Mouse (Mus musculus): ENCODE measurements around the gene Col12a1. TPM values are rescaled to one million over a fixed set of nuclear protein-coding genes. Genes with fewer than 3 reads are reported as not detected.

Col12a1 gene
- total RNA-seq, 1 experiment from 2014 or later = not detected

- ATAC-seq (replicated peaks; ENCODE audit: insufficient number of reproducible peaks, low FRiP score, low TSS enrichment, poor library complexity, severe bottlenecking) = no peak
Observed at GRCm38 (mm10) chr9:79610286-79610685, 108.3 kb downstream of the Col12a1 start.

- ATAC-seq (replicated peaks; ENCODE audit: insufficient number of reproducible peaks, low FRiP score, low TSS enrichment, poor library complexity, severe bottlenecking) = no peak
Observed at GRCm38 (mm10) chr9:79609661-79610060, 109.0 kb downstream of the Col12a1 start.

DNA sequence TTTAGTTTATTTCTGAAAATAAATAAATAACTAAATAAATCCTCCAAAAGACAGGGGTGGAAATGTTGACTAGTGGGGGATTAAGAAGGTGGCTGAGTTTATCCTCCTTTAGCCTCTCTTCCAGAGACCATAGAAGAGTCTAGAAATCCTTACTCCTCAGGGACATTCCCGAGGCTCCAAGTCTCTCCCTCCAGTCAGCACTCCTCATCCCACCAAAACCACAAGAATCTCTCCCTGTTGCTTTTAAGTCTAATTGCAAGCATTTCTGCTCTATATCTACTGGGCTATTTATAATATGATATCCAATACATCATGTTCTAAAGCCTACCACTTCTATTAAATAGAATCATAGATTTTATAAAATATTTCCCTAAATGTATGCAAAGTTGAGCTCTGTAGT is 109.8 kb downstream of the Col12a1 start:
- ATAC-seq (replicated peaks; ENCODE audit: insufficient number of reproducible peaks, low FRiP score, low TSS enrichment, poor library complexity, severe bottlenecking) = no peak

DNA sequence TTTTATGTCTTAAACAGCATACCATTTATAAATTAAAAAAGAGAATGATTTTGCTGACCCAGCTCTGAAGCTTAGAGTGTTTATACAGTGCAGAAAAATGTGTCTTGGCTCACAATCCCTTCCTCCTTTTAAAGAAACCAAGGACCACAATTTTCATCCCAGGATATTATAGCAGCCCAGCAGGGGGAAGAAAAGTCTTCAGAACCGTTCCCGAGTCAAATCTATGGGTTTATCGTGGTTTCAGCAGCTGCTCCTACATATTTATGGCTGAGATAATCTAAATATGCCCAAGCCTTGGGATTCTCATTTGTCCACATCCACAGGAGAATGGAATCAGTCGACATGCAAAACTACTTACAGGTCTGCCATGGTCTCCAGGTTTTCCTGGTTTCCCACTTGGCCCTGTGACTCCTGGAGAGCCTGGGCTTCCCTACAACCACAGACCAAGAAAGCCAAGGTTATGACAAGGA is 110.5 kb downstream of the Col12a1 start:
- ATAC-seq (replicated peaks; ENCODE audit: insufficient number of reproducible peaks, low FRiP score, low TSS enrichment, poor library complexity, severe bottlenecking) = no peak

GRCm38 (mm10) chr9:79606122-79606521 is 112.5 kb downstream of the Col12a1 start:
- no peak for ATAC-seq (replicated peaks; ENCODE audit: insufficient number of reproducible peaks, low FRiP score, low TSS enrichment, poor library complexity, severe bottlenecking)

GRCm38 (mm10) chr9:79605722-79606121 is 112.9 kb downstream of the Col12a1 start:
- ATAC-seq (replicated peaks; ENCODE audit: insufficient number of reproducible peaks, low FRiP score, low TSS enrichment, poor library complexity, severe bottlenecking) = no peak

DNA sequence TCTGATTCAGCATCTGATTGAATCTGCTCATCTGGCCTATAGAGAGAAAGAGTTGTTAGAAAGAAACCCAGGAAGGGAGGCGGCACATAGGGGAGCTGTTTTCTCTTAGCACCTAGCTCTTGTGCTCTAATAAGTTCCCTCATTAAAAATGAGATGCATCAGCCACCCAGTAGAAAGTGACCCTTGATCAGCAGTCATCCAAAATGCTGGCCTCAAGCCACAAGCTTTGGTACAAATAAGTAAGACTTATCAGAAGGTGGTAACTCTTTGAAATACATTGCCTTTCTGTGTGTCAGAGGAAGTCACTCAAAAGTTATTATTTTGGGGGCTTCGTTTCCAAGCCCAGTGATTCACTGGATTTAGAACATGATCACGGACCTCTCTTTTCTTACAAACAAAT is 114.1 kb downstream of the Col12a1 start:
- no peak for ATAC-seq (replicated peaks; ENCODE audit: insufficient number of reproducible peaks, low FRiP score, low TSS enrichment, poor library complexity, severe bottlenecking)

DNA sequence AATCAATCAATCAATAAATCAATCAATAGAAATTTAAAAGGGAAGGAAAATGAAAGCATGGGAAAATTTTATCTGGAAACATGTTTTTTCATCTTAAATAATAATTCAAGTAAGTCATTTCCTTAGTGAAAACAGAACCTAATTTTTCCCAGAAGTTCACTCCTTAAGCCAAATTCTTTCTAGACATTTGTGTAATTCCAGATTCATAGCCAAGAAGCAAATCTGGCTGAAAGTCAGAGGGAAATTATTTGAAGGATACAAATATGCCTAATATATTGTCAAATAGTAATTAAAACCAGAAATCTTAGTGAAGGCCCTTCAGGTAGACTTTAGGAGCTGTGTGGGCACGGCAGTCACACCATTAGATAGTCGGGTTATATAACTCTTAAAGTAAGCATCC is 115.2 kb downstream of the Col12a1 start:
- no peak for ATAC-seq (replicated peaks; ENCODE audit: insufficient number of reproducible peaks, low FRiP score, low TSS enrichment, poor library complexity, severe bottlenecking)

DNA sequence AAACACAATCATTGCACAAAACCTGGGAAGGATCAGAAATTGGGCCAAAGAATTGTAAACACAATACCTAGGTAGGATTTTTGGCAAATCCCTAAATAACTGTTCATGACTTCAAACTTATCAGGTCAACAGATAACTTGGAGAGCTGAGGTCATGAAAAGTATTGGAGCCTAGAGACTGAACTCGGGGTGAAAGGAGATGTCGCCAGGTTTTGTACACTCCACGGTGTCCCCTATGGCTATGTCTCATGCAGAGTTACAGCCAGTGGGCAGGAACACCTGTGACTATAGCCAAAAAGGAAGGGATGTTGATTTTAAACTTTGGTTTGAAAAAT is 118.4 kb downstream of the Col12a1 start:
- no peak for ATAC-seq (replicated peaks; ENCODE audit: insufficient number of reproducible peaks, low FRiP score, low TSS enrichment, poor library complexity, severe bottlenecking)

- ATAC-seq (replicated peaks; ENCODE audit: insufficient number of reproducible peaks, low FRiP score, low TSS enrichment, poor library complexity, severe bottlenecking) = no peak
Observed at GRCm38 (mm10) chr9:79599395-79600236, 119.0 kb downstream of the Col12a1 start.

DNA sequence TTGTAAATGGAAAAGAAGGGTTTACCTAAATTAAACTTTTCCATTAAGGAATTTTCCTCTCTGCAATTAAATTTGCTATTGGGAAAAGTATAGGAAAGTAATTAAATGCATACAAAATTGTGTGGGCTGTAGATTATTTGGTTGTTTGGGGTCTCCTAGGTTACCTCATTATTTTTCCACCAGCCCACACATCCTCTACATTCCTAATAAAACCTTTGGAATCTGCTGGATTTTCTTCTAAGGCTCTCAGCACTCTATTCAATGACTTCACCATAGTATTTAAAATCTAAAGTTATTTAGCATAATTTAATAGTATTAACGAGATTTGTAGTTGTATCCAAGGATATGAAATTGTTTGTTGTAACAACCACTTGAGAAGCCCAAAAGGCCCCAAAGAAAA is 120.1 kb downstream of the Col12a1 start:
- no peak for ATAC-seq (replicated peaks; ENCODE audit: insufficient number of reproducible peaks, low FRiP score, low TSS enrichment, poor library complexity, severe bottlenecking)

DNA sequence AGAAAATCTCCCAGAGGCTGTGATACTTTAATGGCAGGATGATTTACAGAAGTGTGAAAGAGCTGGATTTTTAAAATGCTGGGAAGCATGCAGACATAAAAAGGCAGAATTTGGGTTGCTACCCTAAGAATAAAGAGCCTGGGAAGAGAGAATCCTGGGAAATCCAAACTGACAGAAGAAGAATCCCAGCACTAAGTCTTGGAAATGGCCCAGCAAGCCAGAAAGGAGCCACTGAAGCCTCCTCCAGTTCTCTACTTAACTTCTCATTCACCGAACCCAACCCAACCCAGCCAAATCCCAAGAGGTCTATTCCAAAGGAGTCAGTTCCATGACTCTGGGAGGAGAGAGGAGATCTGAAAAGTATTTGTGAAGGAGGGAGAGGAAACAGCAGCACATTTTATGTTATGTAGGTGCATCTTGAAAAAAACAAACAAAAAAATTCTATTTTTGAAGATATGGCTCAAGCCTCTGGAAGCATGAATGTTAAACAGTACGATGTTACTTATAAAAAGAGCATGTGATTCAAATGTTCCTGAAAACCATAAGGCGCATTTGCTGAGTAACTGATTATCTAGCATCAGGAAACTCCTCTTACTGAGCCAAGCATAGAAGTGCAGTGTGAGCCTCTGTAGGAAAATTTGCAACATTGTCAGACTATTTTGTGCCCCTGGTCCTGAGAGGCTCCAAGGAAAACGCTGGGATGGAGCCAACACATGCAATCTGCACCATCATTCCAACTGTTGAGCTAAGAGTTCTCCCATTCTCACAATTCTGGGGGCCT is 132.0 kb downstream of the Col12a1 start:
- no peak for ATAC-seq (replicated peaks; ENCODE audit: insufficient number of reproducible peaks, low FRiP score, low TSS enrichment, poor library complexity, severe bottlenecking)

DNA sequence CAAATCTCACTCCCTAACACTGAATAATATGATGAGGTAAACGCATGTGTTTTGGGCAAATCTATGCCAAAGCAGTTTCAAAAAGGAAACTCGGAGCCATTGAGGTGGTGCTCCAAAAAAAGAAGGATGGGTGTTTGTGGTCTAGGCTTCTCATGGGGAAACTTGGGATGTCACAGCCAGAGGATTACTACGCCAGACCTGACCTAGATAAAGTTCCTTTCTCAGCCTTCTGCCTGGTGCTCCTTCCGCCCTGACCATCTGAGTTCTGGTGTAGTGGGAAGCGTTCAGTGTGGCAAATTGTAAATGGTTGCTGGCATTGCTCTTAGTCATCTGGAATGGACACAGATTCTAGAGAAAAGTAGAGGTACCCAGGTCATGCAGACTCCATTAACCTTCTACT is 151.8 kb downstream of the Col12a1 start:
- no peak for ATAC-seq (replicated peaks; ENCODE audit: insufficient number of reproducible peaks, low FRiP score, low TSS enrichment, poor library complexity, severe bottlenecking)

DNA sequence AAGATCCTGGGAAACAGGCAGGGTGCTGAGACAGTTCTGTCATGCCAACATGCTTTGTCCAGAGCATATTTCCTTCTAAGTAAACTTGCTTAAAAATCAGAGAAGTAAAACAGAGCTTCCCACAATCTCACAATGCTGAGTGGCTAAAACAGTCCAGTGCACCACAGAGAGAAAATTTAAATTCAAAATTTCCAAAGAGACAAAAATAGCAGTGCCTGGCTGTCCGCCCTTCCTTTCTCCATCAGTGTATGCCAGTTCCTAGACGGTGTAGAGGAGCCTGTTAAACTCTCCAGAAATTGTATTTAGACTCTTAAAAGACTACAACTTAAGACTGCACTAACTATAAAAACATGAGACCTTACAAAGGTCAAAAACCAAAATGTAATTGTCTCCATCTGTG is 165.3 kb downstream of the Col12a1 start:
- ATAC-seq (replicated peaks; ENCODE audit: insufficient number of reproducible peaks, low FRiP score, low TSS enrichment, poor library complexity, severe bottlenecking) = no peak

Other genes with a start within 250 kb of the Col12a1 start
- 70.5 to 164 TPM (median 136 TPM) in 3 replicates for gene Cox7a2, start 41.0 kb upstream of the Col12a1 start, total RNA-seq (2017)
- gene Tmem30a, start 74.7 kb upstream of the Col12a1 start, total RNA-seq (2017) = 145 to 184 TPM (median 151 TPM) in 3 replicates